Mouse (Mus musculus) large intestine, adult 2 months (tissue): Measurements from ENCODE around the gene Kalrn. TPM values are rescaled to one million over a fixed set of nuclear protein-coding genes. Genes with fewer than 3 reads are reported as not detected.
A peak's percentile ranks its signal among the peaks of the same experiment; 100 is the strongest.

Source experiments
- DNase-seq: peaks from one replicate; pipeline ENCODE4 v3.0.0-alpha.2; 2012; ENCODE audit warnings: low read depth, low spot score
- WGBS: fragments of 180-500 bp; shearing (Covaris S2); methylation state at CpG from one replicate; pipeline ENCODE4 v1.1.7; 2018; 5-methylcytosine and 5-hydroxymethylcytosine counted together
- polyA plus RNA-seq: library from polyadenylated mRNA; depleted of rRNA; stranded (reverse); fragments of >200 nt; gene quantifications from 2 replicates; pipeline ENCODE4 v1.2.3, GENCODE M21; 2012

Gene Kalrn
- polyA plus RNA-seq, 1 experiment: 21.4 TPM

DNA sequence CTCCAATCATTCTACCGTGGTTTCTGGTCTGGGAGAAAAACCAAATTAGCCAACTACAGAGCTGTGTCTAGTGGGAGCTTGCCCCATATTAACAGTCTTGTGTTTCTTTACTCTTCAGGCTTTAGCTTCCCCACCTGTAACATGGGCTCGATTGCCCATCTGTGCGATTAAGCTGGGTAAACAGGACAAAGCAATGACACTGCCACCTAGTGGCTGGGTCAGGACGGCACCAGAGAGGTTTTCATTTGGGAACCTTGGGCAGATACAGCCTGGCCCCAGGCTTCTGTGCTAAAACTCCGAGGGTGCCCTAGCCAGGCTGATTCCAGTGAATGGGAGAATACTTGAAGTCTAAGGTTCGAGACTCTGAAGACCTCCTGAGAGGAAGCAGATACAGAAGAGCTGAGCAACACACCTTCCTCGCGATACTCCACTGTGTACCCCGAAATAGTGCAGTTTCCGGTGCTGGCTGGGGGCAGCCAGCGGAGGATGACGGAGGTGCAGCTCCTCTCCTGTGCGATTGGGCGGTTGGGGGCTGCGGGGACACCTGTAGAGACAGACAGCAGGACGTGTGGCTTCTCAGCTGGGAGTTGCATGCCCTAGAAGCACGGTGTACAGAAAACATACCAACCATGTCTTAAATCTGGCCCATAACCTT, 584.8 kb downstream of the Kalrn start:
- DNase-seq: no peak
- WGBS: 44% methylated on average over 17 of the region's 17 CpGs

GRCm38 (mm10) chr16:33986993-33987392, 586.3 kb downstream of the Kalrn start:
- DNase-seq: no peak
- WGBS: 98% methylated on average over 7 of the region's 7 CpGs

DNA sequence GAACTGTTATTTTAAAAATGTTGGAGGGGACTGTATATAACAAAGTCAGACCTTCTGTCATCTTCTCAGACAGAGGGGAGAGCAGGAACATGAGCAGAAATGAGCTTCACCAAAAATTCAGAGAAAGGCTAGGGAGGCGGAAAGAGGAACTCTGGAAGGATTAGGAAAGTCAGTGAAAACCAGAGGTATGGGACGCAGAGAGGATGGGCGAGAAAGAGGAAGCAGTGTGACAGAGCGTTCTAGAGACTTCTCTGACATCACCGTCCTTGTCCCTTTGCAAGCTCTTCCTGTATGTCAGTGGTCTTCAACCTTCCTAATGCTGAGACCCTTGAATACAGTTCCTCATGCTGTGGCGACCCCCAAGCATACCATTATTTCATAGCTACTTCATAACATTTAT, 588.0 kb downstream of the Kalrn start:
- 84% methylated on average over 6 of the region's 6 CpGs for WGBS
- DNase-seq: no peak

- DNase-seq: no peak
- 94% methylated on average over 6 of the region's 6 CpGs for WGBS
Measured at GRCm38 (mm10) chr16:33983712-33984111, 589.6 kb downstream of the Kalrn start.

GRCm38 (mm10) chr16:33979855-33980254, 593.5 kb downstream of the Kalrn start:
- DNase-seq: no peak
- 60% methylated on average over 2 of the region's 2 CpGs for WGBS

GRCm38 (mm10) chr16:33967283-33967640, 606.1 kb downstream of the Kalrn start:
- 13% methylated on average over 2 of the region's 2 CpGs for whole genome bisulfite sequencing
- DNase-seq: no peak

GRCm38 (mm10) chr16:33966538-33967282, 606.6 kb downstream of the Kalrn start, which contains the start of gene Umps:
TSS of gene Umps (minus strand) at chr16:33967038.
- WGBS: under 1% methylated on average over 44 of the region's 44 CpGs
- no peak for DNase-seq

DNA sequence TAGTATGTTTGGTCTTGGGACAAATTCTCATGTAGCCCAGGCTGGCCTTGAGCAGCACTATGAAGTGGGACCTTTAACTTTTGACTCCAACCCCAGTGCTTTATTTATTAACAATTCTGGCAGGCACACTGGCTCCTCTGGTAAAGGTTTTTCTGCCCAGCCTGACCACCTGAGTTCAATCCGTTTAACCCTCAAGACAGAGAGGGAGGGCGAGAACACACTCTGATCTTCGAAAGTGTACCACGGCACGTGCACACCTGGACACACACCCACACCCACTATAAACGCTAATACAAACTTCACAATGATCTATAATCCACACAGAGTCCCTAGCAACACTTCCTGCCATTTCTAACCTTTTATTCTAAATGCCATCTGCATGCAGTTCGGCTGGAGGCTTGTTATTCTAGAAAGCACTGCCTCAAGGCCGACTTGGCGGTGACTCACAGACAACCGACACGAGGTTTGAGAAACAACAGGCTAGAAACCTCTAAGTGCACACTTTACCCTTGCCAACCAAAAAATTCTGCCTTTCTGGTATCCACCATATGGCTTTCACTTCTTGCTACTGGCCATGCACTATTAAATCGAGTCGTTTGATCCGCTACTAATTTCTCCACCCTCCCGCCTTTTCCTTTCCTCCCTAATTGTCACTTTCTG, 607.3 kb downstream of the Kalrn start:
- 2% methylated on average over 15 of the region's 15 CpGs for WGBS

DNA sequence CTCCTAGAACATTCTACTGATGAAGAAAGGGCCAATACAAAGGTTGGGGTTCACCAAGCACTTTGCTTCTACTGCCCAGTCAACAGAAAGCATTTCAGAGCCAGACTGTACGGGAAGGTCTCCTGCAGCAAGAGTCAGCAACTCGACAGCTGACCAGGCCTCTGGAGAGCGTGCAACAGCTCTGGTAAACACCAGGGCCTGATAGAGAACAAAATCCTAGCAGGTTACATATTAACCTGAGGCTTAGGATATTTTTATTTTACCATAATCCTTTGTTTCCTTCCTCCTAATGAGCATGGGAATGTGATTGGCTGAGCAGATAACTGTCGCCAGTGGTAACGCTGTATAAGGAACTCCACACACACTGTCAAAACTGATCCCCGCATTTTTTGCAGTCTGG, 609.8 kb downstream of the Kalrn start:
- DNase-seq: no peak
- WGBS: 31% methylated on average over 6 of the region's 6 CpGs

More for the DNA sequence above, 607.3 kb downstream of the Kalrn start:
- DNase-seq: no peak

GRCm38 (mm10) chr16:33954793-33955192, 618.5 kb downstream of the Kalrn start:
- DNase-seq: no peak
- 80% methylated on average over 1 of the region's 1 CpGs for WGBS

DNA sequence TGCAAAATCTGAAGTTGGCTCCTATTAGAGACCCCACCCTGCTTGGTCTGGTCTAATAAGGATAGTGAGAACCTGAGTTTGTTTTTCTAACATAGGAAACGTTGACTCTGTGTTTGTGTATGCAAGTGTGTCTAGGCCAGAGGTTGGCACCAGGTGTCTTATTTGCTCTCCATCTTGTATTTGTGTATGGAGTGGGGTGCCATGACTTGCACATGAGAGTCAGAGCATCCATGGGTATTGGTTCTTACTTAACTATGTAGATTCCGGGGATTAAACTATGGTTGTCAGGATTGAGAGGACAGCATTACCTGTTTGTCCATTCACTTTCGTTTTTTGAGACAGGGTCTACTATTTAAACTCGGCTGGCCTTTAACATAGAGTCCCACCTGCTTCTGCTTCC, 620.3 kb downstream of the Kalrn start:
- 78% methylated on average over 4 of the region's 4 CpGs for WGBS

GRCm38 (mm10) chr16:33950830-33951229, 622.5 kb downstream of the Kalrn start:
- peak; percentile 77 for DNase-seq
- 11% methylated on average over 4 of the region's 4 CpGs for WGBS

More for the DNA sequence above, 620.3 kb downstream of the Kalrn start:
- DNase-seq: no peak

DNA sequence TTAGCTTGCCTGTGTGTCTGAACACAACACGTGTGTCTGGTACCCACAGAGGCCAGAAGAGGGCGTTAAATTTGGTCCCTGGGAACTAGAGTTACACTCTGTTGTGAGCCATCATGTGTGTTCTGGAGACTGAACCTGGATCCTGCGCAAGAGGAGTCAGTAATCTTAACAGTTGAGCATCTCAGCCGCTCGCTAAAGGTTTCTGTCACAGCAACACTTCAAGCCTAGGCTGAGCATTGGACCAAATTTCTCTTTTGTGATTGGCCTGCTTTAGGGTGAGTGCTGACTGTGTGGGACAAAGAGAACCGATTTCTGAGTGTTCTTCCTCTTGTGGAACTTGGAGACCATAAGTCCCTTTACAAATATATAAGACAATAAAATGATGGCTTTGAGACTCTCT, 622.9 kb downstream of the Kalrn start:
- no peak for DNase-seq
- 76% methylated on average over 6 of the region's 6 CpGs for WGBS

GRCm38 (mm10) chr16:33947664-33948571, 625.4 kb downstream of the Kalrn start:
- DNase-seq: no peak
- WGBS: 58% methylated on average over 17 of the region's 17 CpGs

DNA sequence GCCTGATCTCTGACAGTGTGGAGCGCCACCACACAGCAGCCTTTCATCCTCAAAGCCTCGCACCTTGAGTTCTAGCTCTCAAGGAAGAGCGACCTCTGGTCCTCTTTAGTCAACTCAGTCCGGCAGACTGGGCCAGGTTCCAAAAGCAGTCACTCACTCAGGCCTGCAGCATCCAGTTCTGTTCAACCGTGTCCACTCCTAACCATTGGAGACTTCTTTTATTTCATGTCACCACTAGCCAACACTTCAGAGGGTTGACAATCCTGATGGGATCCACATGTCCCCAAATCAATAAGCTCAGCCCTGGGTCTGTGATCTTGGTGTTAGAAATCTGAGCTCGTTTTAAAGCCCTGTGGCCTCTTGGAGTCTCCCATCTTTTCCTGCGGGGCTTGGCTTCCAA, 627.3 kb downstream of the Kalrn start:
- 72% methylated on average over 7 of the region's 7 CpGs for WGBS
- no peak for DNase-seq

GRCm38 (mm10) chr16:33944772-33945171, 628.6 kb downstream of the Kalrn start:
- WGBS: 68% methylated on average over 6 of the region's 6 CpGs
- no peak for DNase-seq

GRCm38 (mm10) chr16:33944126-33944525, 629.2 kb downstream of the Kalrn start:
- DNase-seq: no peak
- 84% methylated on average over 4 of the region's 4 CpGs for WGBS

- 97% methylated on average over 6 of the region's 6 CpGs for WGBS
- DNase-seq: no peak
Measured at GRCm38 (mm10) chr16:33943388-33943787, 629.9 kb downstream of the Kalrn start.

- 80% methylated on average over 11 of the region's 11 CpGs for WGBS
Measured at GRCm38 (mm10) chr16:33942341-33942740, 631.0 kb downstream of the Kalrn start.

More at GRCm38 (mm10) chr16:33942341-33942740, 631.0 kb downstream of the Kalrn start:
- no peak for DNase-seq
